Mouse (Mus musculus) lung, embryonic 15.5 days (tissue): ENCODE results near the gene Npw. TPM values are rescaled to one million over a fixed set of nuclear protein-coding genes. Genes with fewer than 3 reads are reported as not detected.

Experiments
- ATAC-seq: fragments of 200-750 bp; cut with Nextera tagmentation; 2 replicates; pipeline ENCODE4 v1.8.0; 2017; ENCODE audit warnings: moderate number of reproducible peaks, borderline replicate concordance; ENCODE audit not compliant: low FRiP score, low TSS enrichment; ENCODE audit errors: extremely low read depth
- H3K27ac ChIP-seq: fragments of 300-500 bp; sonication (generic); 2 replicates; pipeline ENCODE4 v1.5.1; 2015; ENCODE audit warnings: moderate library complexity, mild to moderate bottlenecking, inconsistent platforms
- H3K27me3 ChIP-seq: fragments of 300-500 bp; sonication (generic); 2 replicates; pipeline ENCODE4 v1.6.1; 2015; ENCODE audit warnings: inconsistent platforms
- H3K36me3 ChIP-seq: fragments of 300-500 bp; sonication (generic); 2 replicates; pipeline ENCODE4 v1.6.1; 2015; ENCODE audit warnings: inconsistent platforms
- H3K4me1 ChIP-seq: fragments of 300-500 bp; sonication (generic); 2 replicates; pipeline ENCODE4 v1.6.1; 2015; ENCODE audit warnings: inconsistent platforms
- H3K4me2 ChIP-seq: fragments of 300-500 bp; sonication (generic); 2 replicates; pipeline ENCODE4 v1.6.1; 2015; ENCODE audit warnings: inconsistent platforms, mild to moderate bottlenecking, moderate library complexity
- H3K4me3 ChIP-seq: fragments of 300-500 bp; sonication (generic); 2 replicates; pipeline ENCODE4 v1.5.1; 2015; ENCODE audit warnings: mild to moderate bottlenecking, inconsistent platforms
- H3K9ac ChIP-seq: fragments of 300-500 bp; sonication (generic); 2 replicates; pipeline ENCODE4 v1.6.1; 2015; ENCODE audit warnings: inconsistent platforms
- H3K9me3 ChIP-seq: fragments of 300-500 bp; sonication (generic); 2 replicates; pipeline ENCODE4 v1.6.1; 2016; ENCODE audit warnings: inconsistent platforms
- WGBS: fragments of 180-500 bp; shearing (Covaris S2); methylation state at CpG from one replicate; pipeline ENCODE4 v1.1.7; 2015; 5-methylcytosine and 5-hydroxymethylcytosine counted together
- polyA plus RNA-seq: library from polyadenylated mRNA; unstranded; fragments of >200 nt; fragmentation: Nextera tagmentation; extraction: Ambion mirVana; gene quantifications from 2 replicates; pipeline ENCODE4 v1.2.1, GENCODE M21; 2015

Npw gene
- 2.1 and 2.3 TPM in 2 replicates for polyA plus RNA-seq

DNA sequence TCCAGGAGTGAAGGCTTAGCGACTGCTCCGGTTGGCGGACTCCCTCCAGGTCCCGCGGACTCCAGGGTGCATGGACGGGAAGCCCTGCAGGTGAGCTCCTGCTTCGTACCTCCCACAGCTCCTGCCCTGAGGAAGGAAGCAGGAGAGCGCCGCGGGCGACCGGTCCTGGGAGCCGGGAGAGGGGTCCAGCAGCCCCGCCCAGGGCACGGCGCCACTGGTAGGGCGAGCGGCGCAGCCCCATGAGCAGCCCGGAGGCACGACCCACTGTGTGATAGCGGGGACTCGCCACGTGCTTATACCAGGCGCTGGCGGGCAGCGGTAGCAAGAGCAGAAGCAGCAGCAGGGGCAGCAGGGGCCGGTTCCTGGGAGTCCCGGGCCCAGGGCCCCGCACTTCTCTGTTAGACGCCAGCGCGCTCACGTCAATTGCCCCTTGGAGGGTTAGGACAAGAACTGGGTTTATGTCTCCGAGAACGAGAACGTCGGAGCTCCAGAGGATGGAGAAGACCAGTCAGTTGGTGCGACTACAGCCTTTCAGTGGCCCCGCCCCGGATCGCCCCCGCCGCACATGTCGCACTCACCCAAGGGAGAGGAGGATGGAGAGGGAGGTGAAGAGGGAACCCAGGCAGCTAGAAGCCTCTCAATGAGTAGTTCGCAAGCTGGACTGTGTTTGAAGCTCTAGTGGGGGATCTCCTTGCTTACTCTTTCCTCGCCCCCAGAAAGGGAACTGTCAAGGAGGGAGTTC, at the start of gene Npw:
TSS of gene Npw (minus strand) at position 441 of the 742 bp plus-strand sequence.
- Histone ChIP-seq H3K36me3 (no peaks in the 10 kb centered on the region), H3K27me3 (peaks cover 51% of the 10 kb centered on the region), H3K4me2 (peak within 1 kb of the TSS; percentile 89), H3K4me1 (peaks cover 26% of the 10 kb centered on the region), H3K9ac (peak within 1 kb of the TSS; percentile 39), H3K27ac (no peak within 1 kb of the TSS), H3K4me3 (peak within 1 kb of the TSS; percentile 45), H3K9me3 (no peaks in the 10 kb centered on the region)
- WGBS = 3% methylated on average over 47 of the region's 47 CpGs
- ATAC-seq = peak; percentile 46; the same call in 1 of the 2 replicates

DNA sequence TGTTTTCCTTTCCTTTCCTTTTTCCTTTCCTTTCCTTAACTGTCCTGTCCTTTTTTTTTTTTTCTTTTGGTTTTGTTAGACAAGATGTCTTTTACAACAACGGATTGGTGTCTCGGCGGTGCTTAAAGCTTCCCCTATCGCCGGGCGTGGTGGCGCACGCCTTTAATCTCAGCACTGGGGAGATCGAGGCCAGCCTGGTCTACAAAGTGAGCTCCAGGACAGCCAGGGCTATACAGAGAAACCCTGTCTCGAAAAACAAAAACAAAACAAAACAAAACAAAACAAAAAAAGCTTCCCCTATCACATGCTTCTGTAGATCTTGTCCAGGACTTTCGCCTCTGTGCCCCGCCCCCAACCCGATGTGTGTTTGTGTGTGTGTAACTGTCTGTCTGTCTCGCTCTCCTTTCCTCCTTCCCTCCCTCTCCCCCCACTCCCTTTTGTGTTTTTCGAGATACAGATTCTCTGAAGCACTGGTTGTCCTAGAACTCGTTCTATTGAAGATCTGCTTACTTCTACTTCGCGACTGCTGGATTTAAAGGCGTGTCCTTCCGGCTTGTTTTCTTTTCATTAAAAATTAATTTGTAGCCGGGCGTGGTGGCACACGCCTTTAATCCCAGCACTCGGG, 49.7 kb upstream of the Npw start:
- H3K4me3 ChIP-seq = peak overlapping the region; percentile 90
- peak overlapping the region; percentile 81 for H3K27ac ChIP-seq
- H3K9ac ChIP-seq = peak overlapping the region; percentile 80
- H3K4me2 ChIP-seq = peak overlapping the region; percentile 74
- WGBS = 3% methylated on average over 24 of the region's 24 CpGs
- H3K4me1 ChIP-seq = peaks cover 17% of the 10 kb centered on the region
- H3K27me3 ChIP-seq = no peaks in the 10 kb centered on the region
- no peaks in the 10 kb centered on the region for H3K9me3 ChIP-seq
- H3K36me3 ChIP-seq = peaks cover 19% of the 10 kb centered on the region
- ATAC-seq = peak; percentile 55; the same call in 1 of the 2 replicates

DNA sequence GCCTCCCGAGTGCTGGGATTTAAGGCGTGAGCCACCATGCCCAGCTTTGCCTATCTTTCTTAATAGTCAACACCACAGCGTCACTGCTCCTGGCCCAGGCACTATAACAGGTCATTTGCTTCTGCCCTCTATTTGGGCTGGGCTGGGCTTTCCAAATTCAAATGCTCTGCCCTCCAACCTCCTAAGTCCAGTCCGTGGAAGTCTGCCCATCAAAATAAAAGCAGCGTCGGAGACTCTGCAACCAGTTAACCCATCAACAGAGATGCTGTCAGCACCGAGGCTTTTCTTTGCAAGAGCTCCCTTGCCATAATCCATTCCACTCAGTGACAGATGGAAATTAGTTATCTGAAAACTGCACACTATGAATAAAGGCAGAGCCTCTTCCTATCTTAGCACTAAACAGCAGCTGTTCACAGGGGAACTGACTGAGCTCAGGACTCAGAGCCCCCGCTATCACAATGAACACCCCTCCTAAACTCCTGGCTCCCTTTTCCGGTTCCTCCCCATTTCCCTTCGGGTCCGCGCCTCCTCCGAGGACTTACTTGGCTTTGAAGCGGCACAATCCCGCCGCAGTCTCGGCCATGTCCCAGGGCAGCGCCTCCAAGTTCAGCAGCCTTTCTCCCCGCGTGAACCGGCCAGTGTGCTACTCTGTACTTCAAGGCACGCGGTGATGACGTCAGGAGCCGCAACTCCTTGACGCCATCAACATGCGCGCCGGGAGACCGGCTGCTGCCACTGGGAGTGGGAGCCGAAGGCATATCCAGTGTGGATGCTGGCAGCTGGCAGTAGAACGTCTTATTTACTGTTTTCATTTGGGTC, 48.9 kb upstream of the Npw start, which contains the start of gene Tbl3:
TSS of gene Tbl3 (minus strand) at position 679 of the 819 bp plus-strand sequence.
- Histone ChIP-seq H3K9ac (peak within 1 kb of the TSS; percentile 80), H3K27me3 (no peaks in the 10 kb centered on the region), H3K4me2 (peak within 1 kb of the TSS; percentile 74), H3K9me3 (no peaks in the 10 kb centered on the region), H3K4me3 (peak within 1 kb of the TSS; percentile 90), H3K36me3 (peaks cover 26% of the 10 kb centered on the region), H3K27ac (peak within 1 kb of the TSS; percentile 81), H3K4me1 (peaks cover 17% of the 10 kb centered on the region)
- 3% methylated on average over 32 of the region's 32 CpGs for WGBS
- peak; percentile 81 for ATAC-seq

DNA sequence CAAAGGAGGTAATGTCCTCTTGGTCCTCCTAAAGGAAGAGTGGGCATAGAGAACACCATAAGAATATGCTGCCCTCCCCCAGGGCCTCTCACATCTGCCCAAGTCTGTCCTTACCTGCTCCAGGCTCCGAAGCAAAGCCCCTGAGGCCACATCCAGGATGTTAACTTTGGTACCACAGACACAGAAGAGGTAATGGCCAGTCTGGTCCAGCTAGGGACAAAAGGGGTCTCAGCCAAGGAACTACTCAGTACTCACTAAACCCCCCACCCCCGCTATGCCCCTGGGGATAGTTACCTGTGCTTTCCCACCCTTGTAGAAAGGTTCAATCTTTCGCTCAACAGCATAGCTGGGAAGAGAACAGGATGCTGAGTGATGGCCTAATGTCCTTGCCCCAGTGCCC, 47.6 kb upstream of the Npw start:
- H3K27ac ChIP-seq = no peak overlapping the region
- peaks cover 17% of the 10 kb centered on the region for H3K4me1 ChIP-seq
- no peaks in the 10 kb centered on the region for H3K27me3 ChIP-seq
- H3K36me3 ChIP-seq = peaks cover 40% of the 10 kb centered on the region
- WGBS = 93% methylated on average over 3 of the region's 3 CpGs
- H3K4me3 ChIP-seq = no peak overlapping the region; the same call in 1 of the 2 replicates
- no peak overlapping the region for H3K4me2 ChIP-seq
- no peak for ATAC-seq
- H3K9ac ChIP-seq = no peak overlapping the region
- H3K9me3 ChIP-seq = no peaks in the 10 kb centered on the region

DNA sequence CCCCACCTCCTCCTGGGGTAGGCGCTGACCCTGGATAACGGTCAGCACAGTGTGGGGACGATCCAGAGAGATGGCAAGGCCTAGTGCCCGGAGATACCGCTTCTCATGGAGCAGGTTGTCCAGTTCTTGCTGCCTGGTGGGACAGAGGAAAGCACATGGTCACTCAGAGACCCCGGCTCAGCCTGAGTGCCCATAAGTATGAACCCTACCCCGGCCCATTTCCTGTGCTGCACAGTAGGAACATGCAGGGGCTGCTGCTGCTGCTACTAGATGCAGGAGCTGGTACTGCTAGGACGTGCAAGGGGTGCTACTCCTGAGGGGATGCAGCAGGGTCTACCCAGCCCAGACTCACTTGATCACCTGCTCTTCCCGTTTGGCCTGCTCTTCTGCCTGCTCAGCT, 43.0 kb upstream of the Npw start:
- Histone ChIP-seq H3K4me2 (no peak overlapping the region), H3K27ac (no peak overlapping the region), H3K9me3 (no peaks in the 10 kb centered on the region), H3K9ac (no peak overlapping the region), H3K4me1 (peaks cover 28% of the 10 kb centered on the region), H3K36me3 (peaks cover 52% of the 10 kb centered on the region), H3K27me3 (no peaks in the 10 kb centered on the region), H3K4me3 (no peak overlapping the region)
- ATAC-seq = no peak
- WGBS = 93% methylated on average over 9 of the region's 9 CpGs

DNA sequence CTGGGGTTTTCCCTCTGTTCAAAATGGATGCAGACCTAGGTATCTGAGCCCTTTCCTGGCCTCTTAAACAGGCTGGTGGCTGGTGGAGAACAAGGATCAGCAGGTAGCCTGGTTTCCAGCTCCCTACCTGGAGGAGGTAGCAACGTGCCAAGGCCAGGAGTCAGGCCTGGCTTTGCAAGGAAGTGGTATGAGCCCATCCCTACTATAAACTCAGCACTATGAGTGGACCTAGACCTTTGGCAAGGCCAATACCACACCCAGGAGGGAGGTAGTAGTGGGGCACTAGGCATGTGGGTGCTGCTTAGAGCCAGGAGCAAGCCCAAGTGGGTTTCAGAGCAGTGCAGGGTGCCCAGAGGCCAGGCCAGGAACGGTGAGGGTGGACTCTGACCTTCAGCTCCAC, 41.2 kb upstream of the Npw start:
- peaks cover 44% of the 10 kb centered on the region for H3K36me3 ChIP-seq

DNA sequence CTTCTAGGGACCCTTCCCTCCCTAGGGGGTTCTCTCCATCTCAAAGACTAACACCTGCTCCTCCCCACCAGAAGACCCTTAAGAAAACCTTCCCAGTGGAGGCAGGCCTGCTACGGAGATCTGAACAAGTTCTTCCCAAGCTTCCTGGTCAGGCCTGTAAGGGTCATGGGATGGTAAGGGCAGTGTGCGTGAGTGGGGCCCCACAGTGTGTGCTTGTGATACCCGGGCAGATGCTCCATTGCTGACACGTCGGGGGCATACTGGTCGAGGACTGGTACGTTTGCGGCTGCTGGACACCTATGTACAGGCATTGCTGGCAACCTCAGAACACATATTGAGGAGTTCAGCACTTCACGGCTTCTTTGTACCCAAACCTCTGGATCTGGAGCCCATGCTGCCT, 40.5 kb upstream of the Npw start:
- H3K9ac ChIP-seq = no peak overlapping the region
- H3K4me1 ChIP-seq = peaks cover 31% of the 10 kb centered on the region
- no peak for ATAC-seq
- peaks cover 37% of the 10 kb centered on the region for H3K36me3 ChIP-seq
- H3K27ac ChIP-seq = peak overlapping the region; percentile 94
- 57% methylated on average over 9 of the region's 9 CpGs for WGBS
- H3K4me3 ChIP-seq = no peak overlapping the region
- H3K27me3 ChIP-seq = no peaks in the 10 kb centered on the region
- H3K4me2 ChIP-seq = peak overlapping the region; percentile 16
- no peaks in the 10 kb centered on the region for H3K9me3 ChIP-seq

More for the DNA sequence above, 41.2 kb upstream of the Npw start:
- no peaks in the 10 kb centered on the region for H3K9me3 ChIP-seq
- no peak for ATAC-seq
- no peak overlapping the region for H3K4me3 ChIP-seq
- H3K4me2 ChIP-seq = no peak overlapping the region
- H3K9ac ChIP-seq = no peak overlapping the region
- 83% methylated on average over 2 of the region's 2 CpGs for WGBS
- H3K27ac ChIP-seq = no peak overlapping the region
- peaks cover 31% of the 10 kb centered on the region for H3K4me1 ChIP-seq
- no peaks in the 10 kb centered on the region for H3K27me3 ChIP-seq

DNA sequence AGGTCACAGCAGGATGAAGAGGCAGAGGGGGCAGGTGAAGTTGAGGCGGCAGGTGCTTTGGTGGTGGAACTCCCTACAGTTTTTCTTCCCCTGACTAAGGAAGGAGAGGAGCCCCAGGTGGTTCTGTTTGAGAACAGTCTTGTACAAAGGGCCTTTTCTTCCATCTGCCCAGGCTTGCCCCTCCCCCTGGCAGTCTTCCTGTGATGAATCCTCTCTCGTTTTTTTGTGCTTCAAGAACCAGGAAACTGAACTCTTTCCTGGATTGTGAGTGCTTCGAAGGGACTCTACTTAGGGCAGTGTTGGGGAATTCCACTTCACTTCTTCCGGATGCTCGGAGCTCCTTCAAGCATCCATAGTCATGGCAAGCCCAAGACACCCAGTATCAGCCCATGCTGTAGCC, 39.7 kb upstream of the Npw start:
- peaks cover 31% of the 10 kb centered on the region for H3K4me1 ChIP-seq
- peak overlapping the region; percentile 94 for H3K27ac ChIP-seq
- no peak overlapping the region for H3K4me3 ChIP-seq
- WGBS = 14% methylated on average over 5 of the region's 5 CpGs
- H3K9ac ChIP-seq = no peak overlapping the region
- no peak for ATAC-seq
- H3K9me3 ChIP-seq = no peaks in the 10 kb centered on the region
- peak overlapping the region; percentile 16 for H3K4me2 ChIP-seq
- H3K27me3 ChIP-seq = no peaks in the 10 kb centered on the region
- peaks cover 38% of the 10 kb centered on the region for H3K36me3 ChIP-seq

DNA sequence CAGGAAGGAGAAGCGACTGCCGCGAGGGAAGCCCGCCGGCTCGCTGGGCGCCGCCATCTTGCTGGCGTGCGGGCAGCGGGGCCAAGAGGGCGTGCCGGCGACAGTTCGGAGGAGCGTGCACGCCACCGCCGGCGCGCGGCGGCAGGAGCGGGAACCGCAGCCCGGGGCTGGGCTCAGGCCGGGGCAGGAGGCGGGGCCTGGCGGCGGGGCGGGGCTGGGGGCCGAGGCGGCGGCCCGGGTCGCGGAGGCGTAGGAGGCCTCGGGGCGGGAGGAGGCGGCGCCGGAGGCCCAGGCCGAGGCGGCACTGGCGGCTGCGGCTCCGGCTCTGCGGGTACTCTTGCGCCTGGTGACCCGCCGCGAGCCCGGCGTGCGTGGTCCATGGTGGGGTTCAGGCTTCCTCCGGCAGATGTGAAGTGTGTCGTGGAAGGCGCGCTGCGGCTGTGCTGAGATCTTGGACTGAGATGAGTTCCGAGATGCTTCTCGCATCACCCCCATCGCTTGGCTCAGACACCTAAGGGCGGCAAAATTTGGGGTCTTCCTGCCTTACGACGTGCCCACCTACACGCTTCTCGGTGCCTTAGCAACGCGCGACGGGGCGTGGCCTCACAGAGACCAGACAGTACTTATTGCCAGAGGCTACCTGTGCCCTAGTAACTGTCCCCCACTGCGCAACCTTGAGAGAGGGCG, 37.9 kb upstream of the Npw start, which contains the start of the genes Gfer and Noxo1:
TSS of gene Gfer (minus strand) at position 146 of the 687 bp plus-strand sequence.
TSS of gene Noxo1 (plus strand) at position 224 of the 687 bp plus-strand sequence.
- WGBS = under 1% methylated on average over 56 of the region's 76 CpGs
- H3K36me3 ChIP-seq = peaks cover 29% of the 10 kb centered on the region
- H3K4me2 ChIP-seq = peak within 1 kb of the TSS; percentile 84
- H3K4me1 ChIP-seq = peaks cover 31% of the 10 kb centered on the region
- peak within 1 kb of the TSS; percentile 82 for H3K9ac ChIP-seq
- peak; percentile 94 for ATAC-seq
- H3K27ac ChIP-seq = peak within 1 kb of the TSS; percentile 94
- H3K9me3 ChIP-seq = no peaks in the 10 kb centered on the region
- H3K27me3 ChIP-seq = peaks cover under 1% of the 10 kb centered on the region
- H3K4me3 ChIP-seq = peak within 1 kb of the TSS; percentile 85

DNA sequence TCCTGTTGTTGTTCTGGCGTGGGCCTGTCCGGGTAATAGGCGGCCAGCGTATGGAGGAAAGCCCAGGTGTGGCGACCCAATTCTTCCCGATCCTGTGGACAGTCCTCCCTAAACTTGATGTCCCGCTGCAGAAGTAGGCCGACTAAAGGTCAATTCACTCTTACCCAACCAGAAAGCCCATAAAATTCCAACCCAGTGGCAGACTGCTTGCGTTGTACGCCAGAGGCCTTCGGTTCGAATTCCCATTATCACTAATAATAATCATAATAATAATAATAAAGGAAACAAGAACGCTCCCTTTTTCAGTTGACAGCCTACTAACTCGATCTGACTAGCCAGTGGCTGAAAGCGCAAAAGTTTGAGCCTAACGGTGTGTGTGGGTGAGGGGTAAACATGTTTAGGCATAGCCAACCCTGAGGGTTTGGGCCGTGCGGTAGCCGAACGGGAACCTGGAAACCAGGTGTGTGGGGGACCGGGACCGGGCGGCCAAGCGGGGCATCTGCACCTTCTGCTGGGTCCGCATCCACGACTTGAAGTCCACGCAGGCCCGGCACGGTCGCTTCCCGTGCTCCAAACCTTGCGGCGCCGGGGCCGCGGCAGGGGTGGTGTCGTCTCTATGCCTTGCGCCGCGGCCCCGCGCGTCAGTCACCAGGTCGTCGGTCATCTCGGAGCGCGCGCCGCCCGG, 37.2 kb upstream of the Npw start:
- H3K9me3 ChIP-seq = no peaks in the 10 kb centered on the region
- WGBS = 5% methylated on average over 45 of the region's 51 CpGs
- H3K9ac ChIP-seq = peak overlapping the region; percentile 82
- peaks cover 7% of the 10 kb centered on the region for H3K27me3 ChIP-seq
- peaks cover 22% of the 10 kb centered on the region for H3K36me3 ChIP-seq
- H3K4me1 ChIP-seq = peaks cover 31% of the 10 kb centered on the region
- H3K27ac ChIP-seq = peak overlapping the region; percentile 94
- ATAC-seq = peak; percentile 20
- peak overlapping the region; percentile 84 for H3K4me2 ChIP-seq
- H3K4me3 ChIP-seq = peak overlapping the region; percentile 85
